In genomic region chr1:87170458-87170857, GRCm38 (mm10) we compare ENCODE assay signal across 13 mouse cellular contexts. TPM values are rescaled to one million over a fixed set of nuclear protein-coding genes. Genes with fewer than 3 reads are reported as not detected.
DNase-seq lines count a peak whose midpoint lies in the region; ATAC-seq lines count a peak whose summit lies in the region.
"Had no signal": no experiment of that assay in that cellular context is flagged by ENCODE, and none has a peak within 500 bp of the region (broad histone marks: within the 10 kb centered on the region; RNA-seq: fewer than 3 reads in every experiment).

No protein-coding gene starts in this region.

- ATAC-seq in forebrain, embryonic 11.5 days (replicated peaks; ENCODE audit: low FRiP score): peak; percentile 15; the same call in 1 of the 2 replicates
- ATAC-seq in forebrain, embryonic 15.5 days (replicated peaks): no peak
- ATAC-seq in neural tube, embryonic 11.5 days (ENCODE audit: insufficient read depth, low FRiP score, low TSS enrichment): peak; percentile 60
- ATAC-seq in midbrain, embryonic 11.5 days (ENCODE audit: low FRiP score): peak; percentile 51
- no peak for ATAC-seq in cerebellum, adult (ENCODE audit: insufficient number of reproducible peaks, low FRiP score, low TSS enrichment)

- no peaks in the 10 kb centered on the region for H3K36me3 ChIP-seq in forebrain, embryonic 11.5 days (ENCODE audit: control insufficient read depth, insufficient read depth, low read length)
- no peaks in the 10 kb centered on the region for H3K36me3 ChIP-seq in forebrain, embryonic 15.5 days
- H3K36me3 ChIP-seq in neural tube, embryonic 11.5 days (ENCODE audit: control insufficient read depth, insufficient read depth, low read length): no peaks in the 10 kb centered on the region
- H3K36me3 ChIP-seq in midbrain, embryonic 11.5 days (ENCODE audit: control insufficient read depth, insufficient read depth, low read length): no peaks in the 10 kb centered on the region

- peak overlapping the region; percentile 23 for H3K9ac ChIP-seq in forebrain, embryonic 11.5 days (ENCODE audit: low read length)
- H3K9ac ChIP-seq in forebrain, embryonic 15.5 days (replicated peaks): no peak overlapping the region
- no peak overlapping the region for H3K9ac ChIP-seq in neural tube, embryonic 11.5 days (ENCODE audit: low read length)
- no peak overlapping the region for H3K9ac ChIP-seq in midbrain, embryonic 11.5 days (ENCODE audit: low read length)
- H3K9ac ChIP-seq: liver, embryonic 14.5 days had no signal

- H3K27ac ChIP-seq in forebrain, embryonic 11.5 days (ENCODE audit: low read depth, low read length): no peak overlapping the region
- no peak overlapping the region for H3K27ac ChIP-seq in forebrain, embryonic 15.5 days (replicated peaks)
- H3K27ac ChIP-seq in neural tube, embryonic 11.5 days (ENCODE audit: low read depth, low read length): peak overlapping the region; percentile 11; the same call in 1 of the 2 replicates
- H3K27ac ChIP-seq in midbrain, embryonic 11.5 days (ENCODE audit: low read depth, low read length): no peak overlapping the region
- H3K27ac ChIP-seq: gastrocnemius, adult 2 months; liver, embryonic 14.5 days had no signal

- H3K4me1 ChIP-seq in forebrain, embryonic 11.5 days (replicated peaks; ENCODE audit: control insufficient read depth, insufficient read depth, low read length): 0 out of 2 replicates have a peak, but pooled peaks cover 7% of the 10 kb centered on the region
- H3K4me1 ChIP-seq in forebrain, embryonic 15.5 days: peaks cover 21% of the 10 kb centered on the region
- H3K4me1 ChIP-seq in neural tube, embryonic 11.5 days (ENCODE audit: control insufficient read depth, insufficient read depth, low read length): peaks cover 7% of the 10 kb centered on the region; the same call in 1 of the 2 replicates
- peaks cover 7% of the 10 kb centered on the region for H3K4me1 ChIP-seq in midbrain, embryonic 11.5 days (ENCODE audit: control insufficient read depth, insufficient read depth, low read length)

- H3K9me3 ChIP-seq in forebrain, embryonic 11.5 days (ENCODE audit: control insufficient read depth, low read length): no peaks in the 10 kb centered on the region
- no peaks in the 10 kb centered on the region for H3K9me3 ChIP-seq in forebrain, embryonic 15.5 days
- H3K9me3 ChIP-seq in neural tube, embryonic 11.5 days (ENCODE audit: control insufficient read depth, low read length): no peaks in the 10 kb centered on the region
- no peaks in the 10 kb centered on the region for H3K9me3 ChIP-seq in midbrain, embryonic 11.5 days (ENCODE audit: control insufficient read depth, low read length)

- 0 out of 2 replicates have a peak overlapping the region, but pooled peaks have one; percentile 11 for H3K4me2 ChIP-seq in forebrain, embryonic 11.5 days (ENCODE audit: low read depth, low read length, severe bottlenecking)
- H3K4me2 ChIP-seq in forebrain, embryonic 15.5 days (replicated peaks): no peak overlapping the region
- no peak overlapping the region; the same call in 1 of the 2 replicates for H3K4me2 ChIP-seq in neural tube, embryonic 11.5 days (ENCODE audit: low read depth)
- H3K4me2 ChIP-seq in midbrain, embryonic 11.5 days: 0 out of 2 replicates have a peak overlapping the region, but pooled peaks have one; percentile 0

- H3K4me3 ChIP-seq in forebrain, embryonic 11.5 days (ENCODE audit: low read depth, low read length): no peak overlapping the region
- no peak overlapping the region for H3K4me3 ChIP-seq in forebrain, embryonic 15.5 days
- H3K4me3 ChIP-seq in neural tube, embryonic 11.5 days (ENCODE audit: low read depth, low read length): no peak overlapping the region
- H3K4me3 ChIP-seq in midbrain, embryonic 11.5 days (ENCODE audit: low read depth, low read length): no peak overlapping the region
- H3K4me3 ChIP-seq: gastrocnemius, adult 2 months had no signal

- 8% methylated on average over 19 of the region's 19 CpGs for WGBS in forebrain, embryonic 11.5 days
- WGBS in forebrain, embryonic 15.5 days: 12% methylated on average over 17 of the region's 19 CpGs
- 10% methylated on average over 18 of the region's 19 CpGs for WGBS in neural tube, embryonic 11.5 days
- WGBS in midbrain, embryonic 11.5 days: 10% methylated on average over 17 of the region's 19 CpGs

- H3K27me3 ChIP-seq in forebrain, embryonic 11.5 days (ENCODE audit: control insufficient read depth, insufficient read depth, low read length): no peaks in the 10 kb centered on the region; the same call in none of the 2 replicates
- no peaks in the 10 kb centered on the region for H3K27me3 ChIP-seq in forebrain, embryonic 15.5 days
- no peaks in the 10 kb centered on the region; the same call in 1 of the 2 replicates for H3K27me3 ChIP-seq in neural tube, embryonic 11.5 days (ENCODE audit: control insufficient read depth, insufficient read depth, low read length)
- no peaks in the 10 kb centered on the region for H3K27me3 ChIP-seq in midbrain, embryonic 11.5 days (ENCODE audit: control insufficient read depth, insufficient read depth, low read length)

- peak; percentile 62 for DNase-seq in forebrain, embryonic 11.5 days (ENCODE audit: low spot score)
- DNase-seq in neural tube, embryonic 11.5 days (ENCODE audit: low spot score): peak; percentile 42
- DNase-seq in neural tube, embryonic 10.5 days (ENCODE audit: extremely low spot score, low spot score): no peak
- DNase-seq in midbrain, embryonic 11.5 days (ENCODE audit: low spot score, missing footprints): peak; percentile 80
- no peak for DNase-seq in layer of hippocampus, adult 9-10 months (ENCODE audit: low spot score)
- no peak for DNase-seq in ovary, postnatal 10 days (ENCODE audit: low spot score)
- DNase-seq: adrenal gland, adult 2 months; gastrocnemius, adult 2 months; heart, postnatal 36 days; thymus, postnatal 4 days had no signal

RNA-seq across cellular contexts. Expression of gene Prss56, which starts 12.7 kb away (rescaled TPM):
- polyA plus RNA-seq in forebrain, embryonic 11.5 days (2014; fragmentation: Nextera tagmentation; extraction: Ambion mirVana): not detected in 2 replicates
- 0.92 and 1.2 TPM in 2 replicates for polyA plus RNA-seq in forebrain, embryonic 15.5 days (2015; fragmentation: Nextera tagmentation; extraction: Ambion mirVana)
- 0.46 and 0.88 TPM in 2 replicates for polyA plus RNA-seq in neural tube, embryonic 11.5 days (2014; fragmentation: Nextera tagmentation; extraction: Ambion mirVana)
- not detected in 2 replicates for polyA plus RNA-seq in midbrain, embryonic 11.5 days (2014; fragmentation: Nextera tagmentation; extraction: Ambion mirVana)
- polyA plus RNA-seq: liver, embryonic 14.5 days had no signal

RNA-seq across cellular contexts. Expression of gene Ecel1, which starts 14.1 kb away (rescaled TPM):
- polyA plus RNA-seq in forebrain, embryonic 11.5 days (2014; fragmentation: Nextera tagmentation; extraction: Ambion mirVana): 5.4 and 6.2 TPM in 2 replicates
- 19.4 and 21.1 TPM in 2 replicates for polyA plus RNA-seq in forebrain, embryonic 15.5 days (2015; fragmentation: Nextera tagmentation; extraction: Ambion mirVana)
- 28.3 and 36.8 TPM in 2 replicates for polyA plus RNA-seq in neural tube, embryonic 11.5 days (2014; fragmentation: Nextera tagmentation; extraction: Ambion mirVana)
- polyA plus RNA-seq in midbrain, embryonic 11.5 days (2014; fragmentation: Nextera tagmentation; extraction: Ambion mirVana): 2.7 and 3.1 TPM in 2 replicates

RNA-seq across cellular contexts. Expression of gene Chrnd, which starts 19.9 kb away (rescaled TPM):
- 0.07 TPM in 1 of 2 replicates, not detected in the other for polyA plus RNA-seq in forebrain, embryonic 11.5 days (2014; fragmentation: Nextera tagmentation; extraction: Ambion mirVana)
- not detected in 2 replicates for polyA plus RNA-seq in forebrain, embryonic 15.5 days (2015; fragmentation: Nextera tagmentation; extraction: Ambion mirVana)
- 0.40 and 0.45 TPM in 2 replicates for polyA plus RNA-seq in neural tube, embryonic 11.5 days (2014; fragmentation: Nextera tagmentation; extraction: Ambion mirVana)
- not detected in 2 replicates for polyA plus RNA-seq in midbrain, embryonic 11.5 days (2014; fragmentation: Nextera tagmentation; extraction: Ambion mirVana)
- polyA plus RNA-seq: adrenal gland, adult 2 months; liver, embryonic 14.5 days had no signal

RNA-seq across cellular contexts. Expression of gene Chrng, which starts 34.0 kb away (rescaled TPM):
- 0.23 TPM in 1 of 2 replicates, not detected in the other for polyA plus RNA-seq in forebrain, embryonic 11.5 days (2014; fragmentation: Nextera tagmentation; extraction: Ambion mirVana)
- polyA plus RNA-seq in forebrain, embryonic 15.5 days (2015; fragmentation: Nextera tagmentation; extraction: Ambion mirVana): not detected in 2 replicates
- polyA plus RNA-seq in neural tube, embryonic 11.5 days (2014; fragmentation: Nextera tagmentation; extraction: Ambion mirVana): 5.0 TPM in 2 replicates
- not detected in 2 replicates for polyA plus RNA-seq in midbrain, embryonic 11.5 days (2014; fragmentation: Nextera tagmentation; extraction: Ambion mirVana)
- polyA plus RNA-seq: adrenal gland, adult 2 months; liver, embryonic 14.5 days had no signal

RNA-seq across cellular contexts. Expression of gene Eif4e2, which starts 43.3 kb away (rescaled TPM):
- polyA plus RNA-seq in forebrain, embryonic 11.5 days (2014; fragmentation: Nextera tagmentation; extraction: Ambion mirVana): 138 and 141 TPM in 2 replicates
- polyA plus RNA-seq in forebrain, embryonic 15.5 days (2015; fragmentation: Nextera tagmentation; extraction: Ambion mirVana): 93.5 and 98.5 TPM in 2 replicates
- polyA plus RNA-seq in neural tube, embryonic 11.5 days (2014; fragmentation: Nextera tagmentation; extraction: Ambion mirVana): 129 and 135 TPM in 2 replicates
- polyA plus RNA-seq in midbrain, embryonic 11.5 days (2014; fragmentation: Nextera tagmentation; extraction: Ambion mirVana): 130 and 135 TPM in 2 replicates

Comparison
In these comparisons a context has a peak if more than half of its experiments do, and no peak if none do; other contexts are left out.
1. ATAC-seq: peak in forebrain, embryonic 11.5 days (single experiment), neural tube, embryonic 11.5 days (single experiment) and midbrain, embryonic 11.5 days (single experiment); none in forebrain, embryonic 15.5 days (single experiment) and cerebellum, adult (single experiment).
2. DNase-seq: peak in forebrain, embryonic 11.5 days (single experiment), neural tube, embryonic 11.5 days (single experiment) and midbrain, embryonic 11.5 days (single experiment); none in neural tube, embryonic 10.5 days (single experiment), layer of hippocampus, adult 9-10 months (single experiment) and ovary, postnatal 10 days (single experiment).
3. H3K4me2 ChIP-seq: peak in forebrain, embryonic 11.5 days (single experiment) and midbrain, embryonic 11.5 days (single experiment); none in forebrain, embryonic 15.5 days (single experiment) and neural tube, embryonic 11.5 days (single experiment).